Mouse (Mus musculus) adrenal gland, adult 18-20 months (tissue): ENCODE data around the gene Myf6. TPM values are rescaled to one million over a fixed set of nuclear protein-coding genes. Genes with fewer than 3 reads are reported as not detected.

Experiments
- DNase-seq, 2 experiments: peaks; one replicate each; pipeline ENCODE4 v3.0.0; 2021 to 2022; ENCODE audit warnings: low spot score in 2 of 2
- long read RNA-seq, 2 experiments: library from polyadenylated mRNA; stranded (forward); transcript quantifications; one replicate each; pipeline ENCODE4 v2.0.0; 2021
- total RNA-seq, 2 experiments: library from RNA; stranded (reverse); gene quantifications; 1 replicate in 1 of 2; 2 replicates in 1 of 2; pipeline ENCODE4 v1.2.3; 2021

Myf6 gene
- not detected for total RNA-seq
- long read RNA-seq, experiment 1 = 0 reads
- long read RNA-seq, experiment 2 = 0 reads

GRCm38 (mm10) chr10:107494568-107494967 lies at the start of gene Myf6:
TSS of gene Myf6 (minus strand) at chr10:107494737.
- no peak for DNase-seq

- no peak for DNase-seq
These were observed 48.5 kb upstream of the Myf6 start for GRCm38 (mm10) chr10:107543026-107543425.

- DNase-seq = no peak
These were observed 34.2 kb upstream of the Myf6 start for GRCm38 (mm10) chr10:107528758-107529157.

GRCm38 (mm10) chr10:107519216-107519615 lies 24.7 kb upstream of the Myf6 start:
- no peak for DNase-seq

- DNase-seq = no peak
These were observed 22.1 kb upstream of the Myf6 start for GRCm38 (mm10) chr10:107516641-107517040.

GRCm38 (mm10) chr10:107514735-107515134 lies 20.2 kb upstream of the Myf6 start:
- no peak for DNase-seq

- no peak for DNase-seq
These were observed 11.9 kb upstream of the Myf6 start for GRCm38 (mm10) chr10:107506397-107506796.

GRCm38 (mm10) chr10:107503430-107503829 lies 8.9 kb upstream of the Myf6 start:
- DNase-seq = no peak

- no peak for DNase-seq
These were observed 7.7 kb upstream of the Myf6 start for GRCm38 (mm10) chr10:107502193-107502592.

GRCm38 (mm10) chr10:107499656-107500055 lies 5.1 kb upstream of the Myf6 start:
- no peak for DNase-seq

GRCm38 (mm10) chr10:107496402-107496801 lies 1.9 kb upstream of the Myf6 start:
- no peak for DNase-seq

- DNase-seq = no peak
These were observed 710 bp downstream of the Myf6 start for GRCm38 (mm10) chr10:107493580-107494474.

GRCm38 (mm10) chr10:107492867-107493579 lies 1.5 kb downstream of the Myf6 start:
- no peak for DNase-seq

- DNase-seq = no peak
These were observed 5.8 kb downstream of the Myf6 start for GRCm38 (mm10) chr10:107488654-107489315.

GRCm38 (mm10) chr10:107486770-107487169 lies 7.8 kb downstream of the Myf6 start:
- DNase-seq = no peak

GRCm38 (mm10) chr10:107485870-107486269 lies 8.7 kb downstream of the Myf6 start, which contains the start of gene Myf5:
TSS of gene Myf5 (minus strand) at chr10:107486134.
- DNase-seq = no peak

GRCm38 (mm10) chr10:107484050-107484449 lies 10.5 kb downstream of the Myf6 start:
- no peak for DNase-seq

- no peak for DNase-seq
These were observed 21.0 kb downstream of the Myf6 start for GRCm38 (mm10) chr10:107473497-107473896.

GRCm38 (mm10) chr10:107471712-107472111 lies 22.8 kb downstream of the Myf6 start:
- no peak for DNase-seq

- DNase-seq = no peak
These were observed 26.7 kb downstream of the Myf6 start for GRCm38 (mm10) chr10:107467819-107468218.

GRCm38 (mm10) chr10:107449496-107450330 lies 44.8 kb downstream of the Myf6 start:
- DNase-seq = no peak
